8 mouse cellular contexts compared by ENCODE assay signal in genomic region chr2:163285762-163286161, GRCm38 (mm10).
A peak's percentile ranks its signal among the peaks of the same experiment; 100 is the strongest.
DNase-seq lines count a peak whose midpoint lies in the region; ATAC-seq and TF ChIP-seq lines count a peak whose summit lies in the region.

No protein-coding gene starts in this region.

- ATAC-seq in CD4-positive, CD25-positive, alpha-beta regulatory T cell, adult 4 months = peak; percentile 96
- peak; percentile 57 for ATAC-seq in heart, embryonic 15.5 days (replicated peaks; ENCODE audit: insufficient number of reproducible peaks, insufficient read depth, low FRiP score, low read depth)
- ATAC-seq in liver, embryonic 14.5 days (ENCODE audit: insufficient read depth) = 0 out of 2 replicates have a peak, but pooled peaks have one; percentile 45

- H3K27me3 ChIP-seq in heart, embryonic 15.5 days = peaks cover 11% of the 10 kb centered on the region
- H3K27me3 ChIP-seq in liver, embryonic 14.5 days (ENCODE audit: control insufficient read depth, insufficient read depth, low read length) = no peaks in the 10 kb centered on the region

- H3K9ac ChIP-seq in heart, embryonic 15.5 days = no peak overlapping the region
- no peak overlapping the region for H3K9ac ChIP-seq in liver, embryonic 14.5 days (replicated peaks)

- 42% methylated on average over 7 of the region's 7 CpGs for WGBS in heart, embryonic 15.5 days
- 30% methylated on average over 7 of the region's 7 CpGs for WGBS in liver, embryonic 14.5 days (ENCODE audit: insufficient replicate concordance)

- H3K36me3 ChIP-seq in heart, embryonic 15.5 days = no peaks in the 10 kb centered on the region
- H3K36me3 ChIP-seq in liver, embryonic 14.5 days (replicated peaks; ENCODE audit: control insufficient read depth, insufficient read depth, low read depth) = no peaks in the 10 kb centered on the region

- peak; percentile 47 for DNase-seq in CD4-positive helper T cell, adult 2 months (ENCODE audit: low read depth, low spot score)
- no peak for DNase-seq in liver, embryonic 14.5 days (ENCODE audit: low read depth in 3 of 3, low spot score in 3 of 3)
- no peak for DNase-seq in frontal cortex, postnatal 25 days (ENCODE audit: low spot score in 2 of 2)
- DNase-seq in adrenal gland, adult 18-20 months (ENCODE audit: low spot score in 2 of 2) = no peak
- DNase-seq in gastrocnemius, postnatal 14 days = no peak
- no peak for DNase-seq in adrenal gland, postnatal 36 days

- TF ChIP-seq EP300 in liver, embryonic 14.5 days (IDR thresholded peaks at IDR 0.05; ENCODE audit: low read depth) = no peak

- H3K4me2 ChIP-seq in heart, embryonic 15.5 days = peak overlapping the region; percentile 50
- peak overlapping the region; percentile 20; the same call in 1 of the 2 replicates for H3K4me2 ChIP-seq in liver, embryonic 14.5 days (ENCODE audit: low read depth)

- H3K4me1 ChIP-seq in heart, embryonic 15.5 days (replicated peaks) = peaks cover 21% of the 10 kb centered on the region
- peaks cover 0 to 5% of the 10 kb centered on the region in 2 experiments; a peak in 2 of 4 replicates for H3K4me1 ChIP-seq in liver, embryonic 14.5 days (replicated peaks; ENCODE audit: control insufficient read depth in 2 of 2, insufficient read depth in 2 of 2, low read length in 1 of 2)

- no peaks in the 10 kb centered on the region for H3K9me3 ChIP-seq in heart, embryonic 15.5 days (replicated peaks)
- H3K9me3 ChIP-seq in liver, embryonic 14.5 days (ENCODE audit: control insufficient read depth, low read length) = no peaks in the 10 kb centered on the region

- intact Hi-C loops in gastrocnemius, postnatal 14 days (cut with DNase I; ENCODE audit: low total_unique reads) = no loop called here

- H3K27ac ChIP-seq in heart, embryonic 15.5 days = peak overlapping the region; percentile 40
- H3K27ac ChIP-seq in liver, embryonic 14.5 days = no peak overlapping the region

- peak overlapping the region; percentile 29 for H3K4me3 ChIP-seq in heart, embryonic 15.5 days
- H3K4me3 ChIP-seq in liver, embryonic 14.5 days (ENCODE audit: insufficient read depth in 1 of 2, low read depth in 2 of 2, low read length in 2 of 2) = no peak overlapping the region

- no peak for TF ChIP-seq CTCF in liver, embryonic 14.5 days (IDR thresholded peaks at IDR 0.05; ENCODE audit: low read depth)

Comparison
In these comparisons a context has a peak if more than half of its experiments do, and no peak if none do; other contexts are left out.
1. ATAC-seq: peak in every context shown above with its lines; median percentile 96 in CD4-positive, CD25-positive, alpha-beta regulatory T cell, adult 4 months; 57 in heart, embryonic 15.5 days; 45 in liver, embryonic 14.5 days.